Mouse (Mus musculus) CH12.LX (cell line): ENCODE results near the gene Dscaml1. TPM values are rescaled to one million over a fixed set of nuclear protein-coding genes. Genes with fewer than 3 reads are reported as not detected.

Source experiments
- DNase-seq: peaks from one replicate; pipeline ENCODE4 v3.0.0-alpha.2; 2013; ENCODE audit errors: extremely low read depth
- H3K27ac ChIP-seq: 2 replicates; pipeline ENCODE4 v1.5.1; 2012; ENCODE audit warnings: low read depth, mild to moderate bottlenecking, control low read depth, moderate library complexity; ENCODE audit not compliant: insufficient read depth
- H3K27me3 ChIP-seq: replicated peaks from 2 replicates; pipeline ENCODE3; 2012; ENCODE audit warnings: inconsistent platforms
- H3K36me3 ChIP-seq, 2 experiments: replicated peaks in 1 of 2; 2 replicates each; pipeline versions ENCODE3 to v1.6.1; 2012; ENCODE audit warnings: inconsistent platforms in 1 of 2, low read length in 1 of 2, mild to moderate bottlenecking in 1 of 2, mixed read lengths in 1 of 2, moderate library complexity in 1 of 2; ENCODE audit not compliant: control insufficient read depth in 1 of 2, insufficient read depth in 1 of 2
- H3K4me1 ChIP-seq, 2 experiments: 2 replicates each; pipeline ENCODE4 v1.6.1; 2012; ENCODE audit warnings: inconsistent platforms in 1 of 2, moderate library complexity in 1 of 2; ENCODE audit not compliant: insufficient read depth in 2 of 2, control insufficient read depth in 1 of 2
- H3K4me2 ChIP-seq: 2 replicates; pipeline ENCODE4 v1.6.1; 2012; ENCODE audit warnings: low read depth, mild to moderate bottlenecking, control low read depth; ENCODE audit not compliant: poor library complexity, insufficient read depth, severe bottlenecking
- H3K4me3 ChIP-seq, 3 experiments: fragments of 150-350 bp in 1 of 3; sonication (generic) in 1 of 3; replicated peaks in 1 of 3; 2 replicates each; pipeline versions ENCODE3 to v1.5.1; 2011 to 2012; ENCODE audit warnings: low read depth in 2 of 3, low read length in 2 of 3, mild to moderate bottlenecking in 2 of 3, moderate library complexity in 2 of 3, control low read depth in 1 of 3, improper control_type of control experiment in 1 of 3, inconsistent platforms in 1 of 3, mixed read lengths in 1 of 3; ENCODE audit not compliant: poor library complexity in 1 of 3
- H3K79me2 ChIP-seq: replicated peaks from 2 replicates; pipeline ENCODE4 v1.6.1; 2012; ENCODE audit warnings: mild to moderate bottlenecking, moderate library complexity; ENCODE audit not compliant: control insufficient read depth, poor library complexity, insufficient read depth, severe bottlenecking; ENCODE audit errors: extremely low read depth
- H3K9ac ChIP-seq: 2 replicates; pipeline ENCODE4 v1.6.1; 2012; ENCODE audit warnings: low read depth, mild to moderate bottlenecking, control low read depth, moderate library complexity; ENCODE audit not compliant: insufficient read depth
- H3K9me3 ChIP-seq: replicated peaks from 2 replicates; pipeline ENCODE3; 2012; ENCODE audit warnings: low read length, inconsistent platforms, mixed read lengths
- BHLHE40 ChIP-seq: IDR thresholded peaks from 2 replicates; pipeline ENCODE4 v1.6.1; 2011; ENCODE audit warnings: mild to moderate bottlenecking, low read depth, low read length, improper control_type of control experiment
- CHD1 ChIP-seq: IDR thresholded peaks from 2 replicates; pipeline ENCODE4 v1.6.1; 2012; ENCODE audit warnings: low read depth, low read length, improper control_type of control experiment, inconsistent platforms
- GABPA ChIP-seq: IDR thresholded peaks from 2 replicates; pipeline ENCODE4 v1.6.1; 2012; ENCODE audit warnings: low read depth, low read length, improper control_type of control experiment, inconsistent platforms; ENCODE audit not compliant: insufficient replicate concordance
- HCFC1 ChIP-seq: IDR thresholded peaks from 2 replicates; pipeline ENCODE4 v1.6.1; 2012; ENCODE audit warnings: low read depth, mild to moderate bottlenecking, inconsistent platforms, low read length, improper control_type of control experiment
- JUN ChIP-seq: IDR thresholded peaks from 2 replicates; pipeline ENCODE4 v1.6.1; 2011; ENCODE audit warnings: low read depth, mild to moderate bottlenecking, low read length, improper control_type of control experiment, moderate library complexity; ENCODE audit not compliant: insufficient read depth
- MAFK ChIP-seq: IDR thresholded peaks from 2 replicates; pipeline ENCODE4 v1.6.1; 2011; ENCODE audit warnings: low read length, improper control_type of control experiment; ENCODE audit not compliant: insufficient replicate concordance
- MAX ChIP-seq: IDR thresholded peaks from 2 replicates; pipeline ENCODE4 v1.6.1; 2011; ENCODE audit warnings: low read length, improper control_type of control experiment
- MEF2A ChIP-seq: IDR thresholded peaks from 2 replicates; pipeline ENCODE4 v1.6.1; 2014; ENCODE audit warnings: low read depth, mild to moderate bottlenecking, inconsistent platforms, low read length, improper control_type of control experiment, borderline replicate concordance
- NELFE ChIP-seq: IDR thresholded peaks from 2 replicates; pipeline ENCODE4 v1.6.1; 2011; ENCODE audit warnings: low read depth, low read length, improper control_type of control experiment
- POLR2A ChIP-seq: IDR thresholded peaks from 2 replicates; pipeline ENCODE4 v1.6.1; 2011; ENCODE audit warnings: low read depth, mild to moderate bottlenecking, improper control_type of control experiment, low read length
- POLR2AphosphoS2 ChIP-seq: IDR thresholded peaks from 2 replicates; pipeline ENCODE4 v1.6.1; 2011; ENCODE audit warnings: low read depth, low read length, improper control_type of control experiment
- RCOR1 ChIP-seq: conservative IDR thresholded peaks from 2 replicates; pipeline ENCODE4 v1.6.1; 2012; ENCODE audit warnings: low read depth, mild to moderate bottlenecking, inconsistent platforms, low read length, improper control_type of control experiment
- SIN3A ChIP-seq: IDR thresholded peaks from 2 replicates; pipeline ENCODE4 v1.6.1; 2012; ENCODE audit warnings: low read length, improper control_type of control experiment, inconsistent platforms
- SMC3 ChIP-seq: IDR thresholded peaks from 2 replicates; pipeline ENCODE4 v1.6.1; 2011; ENCODE audit warnings: low read depth, low read length, improper control_type of control experiment
- TBP ChIP-seq: conservative IDR thresholded peaks from 2 replicates; pipeline ENCODE4 v1.6.1; 2011; ENCODE audit warnings: low read depth, low read length, improper control_type of control experiment
- TCF12 ChIP-seq: IDR thresholded peaks from 2 replicates; pipeline ENCODE4 v1.6.1; 2014; ENCODE audit warnings: low read depth, mild to moderate bottlenecking, inconsistent platforms, low read length, improper control_type of control experiment
- UBTF ChIP-seq: IDR thresholded peaks from 2 replicates; pipeline ENCODE4 v1.6.1; 2012; ENCODE audit warnings: low read depth, mild to moderate bottlenecking, inconsistent platforms, low read length, improper control_type of control experiment, moderate library complexity
- ZC3H11A ChIP-seq: IDR thresholded peaks from 2 replicates; pipeline ENCODE4 v1.6.1; 2012; ENCODE audit warnings: low read depth, mild to moderate bottlenecking, inconsistent platforms, low read length, improper control_type of control experiment
- ZMIZ1 ChIP-seq: IDR thresholded peaks from 2 replicates; pipeline ENCODE4 v1.6.1; 2012; ENCODE audit warnings: low read depth, mild to moderate bottlenecking, inconsistent platforms, low read length, improper control_type of control experiment
- ZNF384 ChIP-seq: IDR thresholded peaks from 2 replicates; pipeline ENCODE4 v1.6.1; 2012; ENCODE audit warnings: low read depth, low read length, improper control_type of control experiment, inconsistent platforms
- dilution Hi-C: fragments of 300-500 bp; cut with MboI; formaldehyde crosslinking; loops from 2 replicates; pipeline ENCODE4 v1.14.3; 2020; ENCODE audit warnings: low sequenced_read_pairs; ENCODE audit not compliant: extremely low pct_unique_long_range_greater_than_20kb, extremely low pct_ligation_motif_present
- in situ Hi-C: fragments of 300-500 bp; cut with MboI; formaldehyde crosslinking; loops from 3 replicates; pipeline ENCODE4 v1.14.3; 2019; ENCODE audit warnings: low sequenced_read_pairs, low pct_ligation_motif_present, low pct_unique_long_range_greater_than_20kb, mixed read lengths
- polyA plus RNA-seq: library from polyadenylated mRNA; unstranded; fragments of >175 nt; gene quantifications from 2 replicates; pipeline ENCODE4 v1.2.1, GENCODE M21; 2012; ENCODE audit warnings: low read depth; ENCODE audit not compliant: insufficient read length
- total RNA-seq, 2 experiments: library from RNA; depleted of rRNA; stranded (reverse); fragments of 300-350 nt in 1 of 2; fragments of >200 nt in 1 of 2; gene quantifications; 2 replicates each; pipeline ENCODE4 v1.2.3; 2012 to 2014

Dscaml1 gene
- total and polyA plus RNA-seq, 3 experiments: not detected

- Histone ChIP-seq H3K27me3 (peaks cover 97% of the 10 kb centered on the region), H3K36me3 (no peaks in the 10 kb centered on the region), H3K4me1 (no peaks in the 10 kb centered on the region; a peak in 1 of 4 replicates), H3K79me2 (no peaks in the 10 kb centered on the region), H3K9ac (no peak overlapping the region), H3K27ac (no peak overlapping the region), H3K4me3 (no peak overlapping the region), H3K9me3 (no peaks in the 10 kb centered on the region), H3K4me2 (no peak overlapping the region)
- in situ Hi-C loops (no loop called here), dilution Hi-C loops (no loop called here)
- DNase-seq: no peak
- no peak for TF ChIP-seq BHLHE40
- TF ChIP-seq MAX: no peak
- no peak for TF ChIP-seq ZC3H11A
- TF ChIP-seq TCF12: no peak
- TF ChIP-seq UBTF: no peak
- no peak for TF ChIP-seq SMC3
- no peak for TF ChIP-seq NELFE
- TF ChIP-seq CHD1: no peak
- no peak for TF ChIP-seq GABPA
- TF ChIP-seq MEF2A: no peak
- no peak for TF ChIP-seq ZNF384
- TF ChIP-seq JUN: no peak
- no peak for TF ChIP-seq POLR2AphosphoS2
These were observed 267.8 kb downstream of the Dscaml1 start for GRCm38 (mm10) chr9:45694256-45694655.

- Histone ChIP-seq H3K36me3 (no peaks in the 10 kb centered on the region), H3K4me3 (no peak overlapping the region), H3K27ac (no peak overlapping the region), H3K79me2 (no peaks in the 10 kb centered on the region), H3K4me1 (no peaks in the 10 kb centered on the region), H3K9ac (no peak overlapping the region), H3K27me3 (peaks cover 93% of the 10 kb centered on the region), H3K4me2 (no peak overlapping the region), H3K9me3 (no peaks in the 10 kb centered on the region)
- DNase-seq: no peak
- TF ChIP-seq UBTF (no peak), SIN3A (no peak), ZMIZ1 (no peak), MAFK (no peak), CHD1 (no peak), RCOR1 (no peak), NELFE (no peak), HCFC1 (no peak), TBP (no peak), POLR2A (no peak)
- in situ Hi-C loops: no loop called here
- dilution Hi-C loops: no loop called here
These were observed 272.7 kb downstream of the Dscaml1 start for GRCm38 (mm10) chr9:45699171-45699570.
